Mouse (Mus musculus) limb, embryonic 13.5 days (tissue): Measurements from ENCODE around the gene Txndc15. TPM values are rescaled to one million over a fixed set of nuclear protein-coding genes. Genes with fewer than 3 reads are reported as not detected.

Experiments used
- ATAC-seq: fragments of 200-750 bp; cut with Nextera tagmentation; 2 replicates; pipeline ENCODE4 v1.8.0; 2017; ENCODE audit warnings: low read depth, moderate number of reproducible peaks, moderate TSS enrichment; ENCODE audit not compliant: low FRiP score
- H3K27ac ChIP-seq: fragments of 300-500 bp; sonication (generic); 2 replicates; pipeline ENCODE4 v1.5.1; 2015; ENCODE audit warnings: inconsistent platforms, mild to moderate bottlenecking, moderate library complexity
- H3K27me3 ChIP-seq: fragments of 300-500 bp; sonication (generic); 2 replicates; pipeline ENCODE4 v1.6.1; 2015; ENCODE audit warnings: mild to moderate bottlenecking, inconsistent platforms
- H3K36me3 ChIP-seq: fragments of 300-500 bp; sonication (generic); 2 replicates; pipeline ENCODE4 v1.6.1; 2015; ENCODE audit warnings: inconsistent platforms, mild to moderate bottlenecking, moderate library complexity
- H3K4me1 ChIP-seq: fragments of 300-500 bp; sonication (generic); 2 replicates; pipeline ENCODE4 v1.6.1; 2015; ENCODE audit warnings: inconsistent platforms
- H3K4me2 ChIP-seq: fragments of 300-500 bp; sonication (generic); replicated peaks from 2 replicates; pipeline ENCODE4 v1.6.1; 2015; ENCODE audit warnings: inconsistent platforms, mild to moderate bottlenecking, moderate library complexity
- H3K4me3 ChIP-seq: fragments of 300-500 bp; sonication (generic); 2 replicates; pipeline ENCODE4 v1.5.1; 2015; ENCODE audit warnings: moderate library complexity, mild to moderate bottlenecking, inconsistent platforms
- H3K9ac ChIP-seq: fragments of 300-500 bp; sonication (generic); 2 replicates; pipeline ENCODE4 v1.6.1; 2015; ENCODE audit warnings: mild to moderate bottlenecking, inconsistent platforms
- H3K9me3 ChIP-seq: fragments of 300-500 bp; sonication (generic); 2 replicates; pipeline ENCODE4 v1.6.1; 2016; ENCODE audit warnings: inconsistent platforms
- WGBS: fragments of 180-500 bp; shearing (Covaris S2); methylation state at CpG from one replicate; pipeline ENCODE4 v1.1.7; 2015; 5-methylcytosine and 5-hydroxymethylcytosine counted together
- polyA plus RNA-seq: library from polyadenylated mRNA; unstranded; fragments of >200 nt; fragmentation: Nextera tagmentation; extraction: Ambion mirVana; gene quantifications from 2 replicates; pipeline ENCODE4 v1.2.1, GENCODE M21; 2015

The Txndc15 gene
- polyA plus RNA-seq, 1 experiment from 2014 or later: 113 TPM

DNA sequence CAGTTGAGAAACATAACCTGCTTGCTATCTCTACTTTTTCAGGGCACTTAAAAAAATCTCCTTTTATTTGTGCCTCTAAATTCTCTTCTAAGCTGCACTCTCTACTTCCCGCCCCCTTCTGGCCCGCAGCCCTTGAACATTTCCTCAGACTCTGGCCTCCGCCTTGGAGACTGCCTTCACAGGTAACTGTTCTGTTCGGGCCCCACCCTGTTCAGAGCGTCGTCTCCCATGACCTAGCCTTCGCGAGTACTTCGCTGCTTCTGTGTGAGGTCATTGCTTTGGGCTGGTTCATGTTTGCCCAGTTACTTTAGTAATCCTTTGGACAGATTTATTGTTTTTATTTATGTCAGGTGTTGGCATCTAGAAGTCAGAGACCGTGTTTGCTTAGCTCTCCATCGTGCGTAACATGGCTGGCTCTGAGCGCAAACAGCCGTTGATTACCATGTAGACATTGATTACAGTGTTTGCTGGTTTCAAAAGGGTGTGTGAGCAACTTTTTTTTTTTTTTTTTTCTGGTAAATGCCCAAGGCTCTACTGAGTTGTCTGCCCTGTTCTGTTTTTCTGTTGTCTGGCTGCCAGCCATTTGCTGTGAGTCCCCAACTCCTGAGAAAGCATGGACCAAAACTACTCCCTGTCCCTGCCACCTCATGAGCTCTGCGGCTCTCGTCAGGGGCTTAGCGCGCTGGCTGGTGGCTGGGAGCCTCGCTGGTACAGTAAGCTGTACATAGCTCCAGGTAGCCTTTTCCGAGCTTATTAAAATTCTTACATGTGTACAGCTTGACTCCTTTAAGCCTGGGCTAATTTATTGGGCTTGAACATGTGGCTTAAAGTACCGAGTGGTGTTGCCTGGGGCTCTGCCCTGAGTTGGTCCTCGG, 19.4 kb downstream of the Txndc15 start:
- Histone ChIP-seq H3K27me3 (no peaks in the 10 kb centered on the region), H3K36me3 (no peaks in the 10 kb centered on the region), H3K9me3 (0 out of 2 replicates have a peak, but pooled peaks cover 3% of the 10 kb centered on the region), H3K4me2 (peak overlapping the region; percentile 38), H3K4me3 (peak overlapping the region; percentile 0; the same call in 1 of the 2 replicates), H3K27ac (no peak overlapping the region), H3K4me1 (peaks cover 15% of the 10 kb centered on the region), H3K9ac (0 out of 2 replicates have a peak overlapping the region, but pooled peaks have one; percentile 13)
- 31% methylated on average over 22 of the region's 22 CpGs for WGBS
- ATAC-seq: no peak

DNA sequence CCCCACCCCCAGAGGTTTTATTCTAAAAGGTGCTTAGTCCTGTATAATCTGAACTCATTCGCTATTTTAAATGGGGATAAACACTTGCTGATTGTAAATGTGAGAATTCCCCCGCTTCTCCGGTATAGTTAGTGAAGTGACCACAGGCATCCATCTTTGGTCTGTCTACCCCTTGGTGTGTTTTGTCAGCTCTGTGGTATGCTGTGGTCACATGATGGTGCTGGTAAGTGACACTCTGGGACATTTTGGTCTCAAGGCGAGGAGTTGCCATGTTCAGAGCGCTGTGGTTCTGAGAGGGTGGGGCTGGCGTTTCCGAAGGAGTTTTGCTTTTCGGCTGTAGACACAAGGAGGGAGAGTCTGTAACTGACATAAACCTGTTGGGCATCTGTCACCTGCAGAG, 23.4 kb downstream of the Txndc15 start:
- no peak for ATAC-seq
- peaks cover 29% of the 10 kb centered on the region for H3K4me1 ChIP-seq
- H3K27me3 ChIP-seq: peaks cover 3% of the 10 kb centered on the region; the same call in 1 of the 2 replicates
- no peaks in the 10 kb centered on the region for H3K36me3 ChIP-seq
- 84% methylated on average over 8 of the region's 8 CpGs for WGBS
- no peak overlapping the region for H3K4me3 ChIP-seq
- no peak overlapping the region for H3K27ac ChIP-seq
- H3K9me3 ChIP-seq: 0 out of 2 replicates have a peak, but pooled peaks cover 3% of the 10 kb centered on the region
- H3K4me2 ChIP-seq: no peak overlapping the region
- no peak overlapping the region for H3K9ac ChIP-seq

DNA sequence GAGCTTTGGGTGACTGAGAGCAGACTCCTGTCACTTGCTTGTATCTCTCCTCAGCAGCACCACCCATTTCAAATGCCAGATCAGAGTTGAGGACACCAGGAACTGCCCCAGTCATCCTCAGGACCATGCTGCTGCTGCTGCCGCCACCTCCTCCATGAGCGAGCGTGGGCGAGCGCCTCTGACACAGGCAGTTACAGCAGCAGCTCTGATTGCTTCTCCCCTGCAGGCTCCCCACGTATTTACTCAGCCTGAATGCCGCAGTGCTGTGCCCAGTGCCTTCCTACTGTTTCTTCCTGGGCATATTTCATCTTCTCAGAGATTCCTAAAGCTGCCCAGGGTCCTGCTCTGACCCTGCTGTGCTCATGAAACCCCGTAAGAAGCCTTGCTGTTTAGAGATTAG, 27.9 kb downstream of the Txndc15 start:
- H3K9ac ChIP-seq: no peak overlapping the region
- WGBS: 59% methylated on average over 8 of the region's 8 CpGs
- no peak for ATAC-seq

DNA sequence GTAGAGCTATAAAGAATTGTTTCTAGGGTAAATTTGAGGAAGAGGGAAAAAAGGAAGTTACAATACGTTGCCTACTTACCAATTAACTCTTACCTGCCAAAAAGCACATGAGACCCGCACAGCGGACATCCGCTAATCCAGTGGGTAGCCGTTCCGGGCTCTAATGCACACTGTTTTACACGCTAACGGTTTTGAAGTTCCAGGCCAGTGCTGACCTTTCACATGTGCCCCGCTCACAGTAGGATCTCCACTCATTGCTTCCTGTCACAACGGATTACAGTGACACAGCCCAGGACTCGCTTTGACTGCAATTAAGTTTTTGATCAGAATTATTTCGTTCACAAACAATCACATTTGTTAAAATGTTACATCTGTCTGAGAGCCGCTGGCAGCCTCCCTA, 39.9 kb downstream of the Txndc15 start:
- Histone ChIP-seq H3K4me3 (no peak overlapping the region), H3K9ac (no peak overlapping the region), H3K9me3 (no peaks in the 10 kb centered on the region), H3K27ac (no peak overlapping the region), H3K4me2 (no peak overlapping the region), H3K36me3 (no peaks in the 10 kb centered on the region), H3K27me3 (no peaks in the 10 kb centered on the region), H3K4me1 (peaks cover 47% of the 10 kb centered on the region)
- no peak for ATAC-seq
- WGBS: 33% methylated on average over 13 of the region's 13 CpGs

More for the DNA sequence above, 27.9 kb downstream of the Txndc15 start:
- Histone ChIP-seq H3K4me2 (no peak overlapping the region), H3K4me3 (no peak overlapping the region), H3K4me1 (peaks cover 19% of the 10 kb centered on the region), H3K27ac (no peak overlapping the region), H3K36me3 (no peaks in the 10 kb centered on the region), H3K9me3 (0 out of 2 replicates have a peak, but pooled peaks cover 1% of the 10 kb centered on the region), H3K27me3 (peaks cover 3% of the 10 kb centered on the region; the same call in 1 of the 2 replicates)

DNA sequence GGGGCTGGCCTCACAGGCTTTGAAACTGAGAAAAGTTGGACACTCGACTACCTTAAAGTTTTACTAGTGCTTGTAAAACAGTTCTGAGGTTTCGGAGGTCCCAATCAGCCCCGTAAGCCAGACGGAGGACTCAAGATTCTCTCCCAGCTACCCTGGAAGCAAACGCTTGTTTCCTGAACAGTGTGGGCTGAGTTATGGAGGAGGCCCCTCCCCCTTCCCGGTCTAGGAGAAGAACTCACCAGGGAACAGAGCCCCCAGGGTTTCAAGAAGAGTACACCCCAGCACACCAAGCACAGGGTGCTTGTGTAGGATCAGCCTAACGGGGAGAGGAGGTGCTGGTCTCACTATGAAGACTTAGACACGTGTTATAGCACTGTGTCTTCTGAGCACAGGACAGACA, 42.3 kb downstream of the Txndc15 start:
- 10% methylated on average over 8 of the region's 8 CpGs for WGBS
- H3K36me3 ChIP-seq: no peaks in the 10 kb centered on the region
- H3K4me2 ChIP-seq: peak overlapping the region; percentile 52
- H3K4me3 ChIP-seq: peak overlapping the region; percentile 17
- ATAC-seq: peak; percentile 41; the same call in 1 of the 2 replicates
- peaks cover 41% of the 10 kb centered on the region for H3K4me1 ChIP-seq
- H3K9me3 ChIP-seq: no peaks in the 10 kb centered on the region
- peak overlapping the region; percentile 39; the same call in 1 of the 2 replicates for H3K27ac ChIP-seq
- H3K27me3 ChIP-seq: no peaks in the 10 kb centered on the region
- peak overlapping the region; percentile 56 for H3K9ac ChIP-seq

DNA sequence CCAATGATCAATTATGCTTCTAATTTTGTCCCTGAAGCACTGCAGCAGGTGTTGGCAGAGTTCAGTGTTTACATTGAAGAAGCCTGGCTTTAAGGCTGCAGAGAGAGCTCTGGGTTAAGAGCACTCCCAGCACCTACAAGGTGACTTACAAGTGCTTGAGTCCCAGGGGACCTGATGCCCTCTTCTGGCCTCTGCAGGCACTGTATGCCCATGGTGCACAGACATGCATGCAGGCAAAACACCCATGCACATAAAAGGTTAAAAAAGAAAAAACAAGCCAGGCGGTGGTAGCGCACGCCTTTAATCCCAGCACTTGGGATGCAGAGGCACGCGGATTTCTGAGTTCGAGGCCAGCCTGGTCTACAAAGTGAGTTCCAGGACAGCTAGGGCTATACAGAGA, 43.2 kb downstream of the Txndc15 start:
- no peak overlapping the region for H3K9ac ChIP-seq
- WGBS: 75% methylated on average over 6 of the region's 6 CpGs
- no peak overlapping the region for H3K4me2 ChIP-seq
- H3K4me3 ChIP-seq: no peak overlapping the region
- H3K36me3 ChIP-seq: no peaks in the 10 kb centered on the region
- 0 out of 2 replicates have a peak, but pooled peaks cover under 1% of the 10 kb centered on the region for H3K27me3 ChIP-seq
- peaks cover 48% of the 10 kb centered on the region for H3K4me1 ChIP-seq
- no peak for ATAC-seq
- no peak overlapping the region for H3K27ac ChIP-seq
- no peaks in the 10 kb centered on the region for H3K9me3 ChIP-seq

DNA sequence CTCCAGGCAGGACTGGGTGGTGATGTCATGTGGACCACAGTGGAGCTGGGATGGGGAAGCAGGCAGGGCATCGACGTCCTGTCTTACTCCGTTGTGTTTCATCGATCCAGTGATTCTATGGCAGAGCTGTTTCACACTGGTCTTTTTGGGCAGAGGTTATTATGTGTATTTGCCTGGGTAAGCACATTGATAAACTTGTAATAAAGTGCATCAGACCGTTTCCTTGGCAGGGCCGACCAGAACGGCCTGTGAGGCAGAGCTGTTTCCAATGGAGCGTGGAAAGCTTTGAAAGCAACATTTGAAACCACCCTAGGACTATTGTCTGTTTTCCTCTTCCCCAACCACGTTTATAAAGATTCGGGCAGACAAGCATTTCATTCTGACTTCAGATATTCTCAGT, 46.1 kb downstream of the Txndc15 start:
- no peaks in the 10 kb centered on the region for H3K36me3 ChIP-seq
- H3K4me2 ChIP-seq: peak overlapping the region; percentile 35
- 49% methylated on average over 10 of the region's 10 CpGs for WGBS
- no peak overlapping the region for H3K27ac ChIP-seq
- H3K4me3 ChIP-seq: no peak overlapping the region
- 0 out of 2 replicates have a peak, but pooled peaks cover 7% of the 10 kb centered on the region for H3K27me3 ChIP-seq
- no peaks in the 10 kb centered on the region for H3K9me3 ChIP-seq
- no peak overlapping the region for H3K9ac ChIP-seq
- no peak for ATAC-seq
- H3K4me1 ChIP-seq: peaks cover 35% of the 10 kb centered on the region

DNA sequence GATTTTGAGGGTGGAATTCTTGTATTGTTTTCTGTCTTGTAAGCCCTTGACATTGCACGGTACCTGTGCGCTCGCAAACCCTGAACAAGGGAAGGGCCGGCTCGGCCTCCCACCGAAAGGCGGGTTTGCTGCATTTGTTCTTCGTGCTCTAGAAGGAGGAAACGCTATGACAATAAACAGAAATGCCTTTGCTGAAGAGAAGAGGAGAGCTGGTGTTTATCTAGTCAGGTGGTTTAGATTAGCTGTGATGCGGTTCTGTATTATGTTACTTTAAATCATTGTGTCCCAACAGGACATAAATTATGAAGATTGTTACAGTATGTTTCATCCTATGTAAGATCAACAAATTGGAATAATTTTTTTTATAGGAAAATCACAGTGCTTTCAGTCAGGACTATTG, 47.0 kb downstream of the Txndc15 start:
- Histone ChIP-seq H3K27me3 (0 out of 2 replicates have a peak, but pooled peaks cover 7% of the 10 kb centered on the region), H3K4me2 (no peak overlapping the region), H3K4me3 (no peak overlapping the region), H3K9me3 (no peaks in the 10 kb centered on the region), H3K36me3 (no peaks in the 10 kb centered on the region), H3K9ac (no peak overlapping the region), H3K4me1 (peaks cover 29% of the 10 kb centered on the region), H3K27ac (no peak overlapping the region)
- no peak for ATAC-seq
- WGBS: 51% methylated on average over 10 of the region's 10 CpGs

DNA sequence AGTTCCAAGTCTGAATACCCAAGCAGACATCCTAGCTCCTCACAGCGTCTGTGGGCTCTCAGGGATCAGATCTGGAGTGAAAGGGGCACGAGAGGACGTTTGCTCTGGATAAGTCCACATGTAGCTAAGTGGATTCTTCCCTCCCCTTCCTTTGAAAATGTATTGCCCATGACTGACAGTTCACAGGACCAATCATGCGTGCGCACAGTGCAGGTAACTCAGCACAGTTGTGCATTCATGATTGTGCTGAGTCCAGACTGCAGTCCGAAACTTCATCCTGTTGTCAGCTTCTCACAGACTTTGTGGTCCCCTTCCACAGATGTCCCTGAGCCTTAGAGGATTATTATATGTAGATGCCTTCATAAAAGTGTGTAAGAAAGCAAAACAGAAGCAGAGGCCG, 59.9 kb downstream of the Txndc15 start:
- Histone ChIP-seq H3K9ac (no peak overlapping the region), H3K36me3 (no peaks in the 10 kb centered on the region), H3K27ac (no peak overlapping the region), H3K4me2 (no peak overlapping the region), H3K9me3 (no peaks in the 10 kb centered on the region), H3K4me1 (0 out of 2 replicates have a peak, but pooled peaks cover 9% of the 10 kb centered on the region), H3K4me3 (no peak overlapping the region), H3K27me3 (no peaks in the 10 kb centered on the region)
- ATAC-seq: no peak
- WGBS: 76% methylated on average over 7 of the region's 7 CpGs

DNA sequence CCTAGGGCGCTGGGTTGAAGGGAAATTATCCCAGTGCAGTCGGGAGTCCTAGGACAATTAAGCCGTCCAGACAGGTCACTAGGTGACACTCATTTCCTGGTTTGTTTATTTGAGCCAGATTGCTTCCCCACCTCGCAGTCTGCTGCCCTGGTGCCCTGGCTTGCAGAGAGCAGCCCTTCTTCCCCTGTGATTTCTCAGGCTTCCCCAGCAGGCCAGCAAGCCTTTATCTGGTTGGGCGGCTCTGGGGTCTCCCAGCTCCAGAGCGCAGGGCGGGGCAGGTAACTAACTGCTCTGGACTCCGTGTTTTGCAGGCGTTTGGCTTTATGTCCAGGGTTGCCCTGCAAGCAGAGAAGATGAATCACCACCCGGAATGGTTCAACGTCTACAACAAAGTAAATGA, 60.6 kb downstream of the Txndc15 start:
- Histone ChIP-seq H3K27ac (no peak overlapping the region), H3K36me3 (no peaks in the 10 kb centered on the region), H3K27me3 (no peaks in the 10 kb centered on the region), H3K9ac (no peak overlapping the region), H3K4me2 (no peak overlapping the region), H3K4me3 (no peak overlapping the region), H3K4me1 (0 out of 2 replicates have a peak, but pooled peaks cover 9% of the 10 kb centered on the region), H3K9me3 (no peaks in the 10 kb centered on the region)
- no peak for ATAC-seq
- 18% methylated on average over 11 of the region's 11 CpGs for WGBS
